Mouse (Mus musculus) lung, postnatal 0 days (tissue): ENCODE results near the gene Prmt7.

ENCODE experiments used
- CTCF ChIP-seq: IDR thresholded peaks from 2 replicates; pipeline ENCODE4 v1.5.1; 2016; ENCODE audit warnings: antibody characterized with exemption, mild to moderate bottlenecking
- EP300 ChIP-seq: IDR thresholded peaks from 2 replicates; pipeline ENCODE4 v1.6.1; 2016; ENCODE audit warnings: antibody characterized with exemption, mild to moderate bottlenecking, control low read depth

DNA sequence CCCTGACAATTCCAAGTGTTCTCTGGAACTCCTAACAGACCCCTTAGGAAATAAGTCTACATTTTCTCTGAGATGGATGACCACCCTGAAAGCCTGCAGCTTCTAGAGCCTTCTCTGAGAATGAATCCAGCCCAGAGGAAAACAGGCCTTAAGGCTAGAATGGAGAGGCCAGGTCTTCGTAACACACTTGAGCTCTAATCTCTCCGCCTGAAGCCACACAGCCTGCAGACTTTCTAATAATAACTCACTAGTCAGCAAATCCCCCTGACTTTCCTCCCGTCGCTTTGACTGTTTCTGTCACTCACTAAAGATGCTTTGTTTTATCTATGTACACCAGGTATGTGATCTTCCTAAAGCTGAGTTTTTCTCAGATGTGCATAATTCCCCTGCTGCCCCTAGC is 60.6 kb downstream of the Prmt7 start:
- no peak for TF ChIP-seq CTCF
- TF ChIP-seq EP300 = no peak
